Mouse (Mus musculus) neural tube, embryonic 11.5 days (tissue): ENCODE measurements at regions not wholly inside any gene's neighbourhood (a gene's known extent, or its start where the extent isn't known, plus 50 kb on each side); places are given as distances from the start of the nearest gene placed in this dataset.

Experiments
- ATAC-seq: fragments of 200-750 bp; cut with Nextera tagmentation; 2 replicates; pipeline ENCODE4 v1.8.0; 2017; ENCODE audit warnings: moderate number of reproducible peaks, mild to moderate bottlenecking, moderate TSS enrichment, moderate library complexity; ENCODE audit not compliant: insufficient read depth, low FRiP score, low TSS enrichment
- DNase-seq: peaks from one replicate; pipeline ENCODE4 v3.0.0-alpha.2; 2015; ENCODE audit warnings: low spot score
- H3K27ac ChIP-seq: fragments of 300-500 bp; sonication (generic); 2 replicates; pipeline ENCODE4 v1.5.1; 2014; ENCODE audit warnings: low read depth, mild to moderate bottlenecking, low read length
- H3K27me3 ChIP-seq: fragments of 300-500 bp; sonication (generic); 2 replicates; pipeline ENCODE4 v1.6.1; 2014; ENCODE audit warnings: mild to moderate bottlenecking, low read length, mixed read lengths; ENCODE audit not compliant: control insufficient read depth, insufficient read depth
- H3K36me3 ChIP-seq: fragments of 300-500 bp; sonication (generic); 2 replicates; pipeline ENCODE4 v1.6.1; 2014; ENCODE audit warnings: mild to moderate bottlenecking, low read length, moderate library complexity, mixed read lengths; ENCODE audit not compliant: control insufficient read depth, insufficient read depth
- H3K4me1 ChIP-seq: fragments of 300-500 bp; sonication (generic); 2 replicates; pipeline ENCODE4 v1.6.1; 2014; ENCODE audit warnings: low read length, mixed read lengths; ENCODE audit not compliant: control insufficient read depth, insufficient read depth
- H3K4me2 ChIP-seq: fragments of 300-500 bp; sonication (generic); 2 replicates; pipeline ENCODE4 v1.6.1; 2014; ENCODE audit warnings: low read depth, mild to moderate bottlenecking, moderate library complexity
- H3K4me3 ChIP-seq: fragments of 300-500 bp; sonication (generic); 2 replicates; pipeline ENCODE4 v1.5.1; 2014; ENCODE audit warnings: low read depth, low read length
- H3K9ac ChIP-seq: fragments of 300-500 bp; sonication (generic); 2 replicates; pipeline ENCODE4 v1.6.1; 2014; ENCODE audit warnings: mild to moderate bottlenecking, low read length
- H3K9me3 ChIP-seq: fragments of 300-500 bp; sonication (generic); 2 replicates; pipeline ENCODE4 v1.6.1; 2016; ENCODE audit warnings: low read length; ENCODE audit not compliant: control insufficient read depth
- WGBS: fragments of 180-500 bp; shearing (Covaris S2); extraction: QIAGEN DNeasy Blood & Tissue Kit; methylation state at CpG from one replicate; pipeline ENCODE4 v1.1.7; 2014; 5-methylcytosine and 5-hydroxymethylcytosine counted together

DNA sequence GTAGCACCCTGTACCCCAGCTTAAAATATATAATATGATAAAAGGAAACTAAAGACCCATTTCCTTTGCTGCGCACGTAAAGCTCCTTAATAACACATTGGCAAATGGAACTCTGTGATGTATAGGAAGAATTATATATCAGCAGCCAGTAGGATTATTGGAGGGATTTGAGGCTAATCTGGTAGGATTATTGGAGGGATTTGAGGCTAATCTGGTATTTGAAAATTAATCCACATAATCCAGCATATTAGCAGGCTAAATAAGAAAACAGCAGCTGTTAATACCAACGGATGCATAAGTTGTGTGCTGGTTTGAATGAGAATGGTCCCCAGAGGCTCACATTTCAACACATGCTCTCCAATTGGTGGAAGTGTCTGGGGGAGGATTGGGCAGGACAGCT, 80.3 kb downstream of the Ramp3 start:
- Histone ChIP-seq H3K27ac (no peak overlapping the region), H3K4me3 (no peak overlapping the region), H3K9me3 (no peaks in the 10 kb centered on the region), H3K27me3 (no peaks in the 10 kb centered on the region), H3K4me1 (no peaks in the 10 kb centered on the region), H3K36me3 (no peaks in the 10 kb centered on the region), H3K9ac (no peak overlapping the region), H3K4me2 (no peak overlapping the region)
- DNase-seq, result no peak
- WGBS, result 91% methylated on average over 3 of the region's 3 CpGs
- ATAC-seq, result no peak

DNA sequence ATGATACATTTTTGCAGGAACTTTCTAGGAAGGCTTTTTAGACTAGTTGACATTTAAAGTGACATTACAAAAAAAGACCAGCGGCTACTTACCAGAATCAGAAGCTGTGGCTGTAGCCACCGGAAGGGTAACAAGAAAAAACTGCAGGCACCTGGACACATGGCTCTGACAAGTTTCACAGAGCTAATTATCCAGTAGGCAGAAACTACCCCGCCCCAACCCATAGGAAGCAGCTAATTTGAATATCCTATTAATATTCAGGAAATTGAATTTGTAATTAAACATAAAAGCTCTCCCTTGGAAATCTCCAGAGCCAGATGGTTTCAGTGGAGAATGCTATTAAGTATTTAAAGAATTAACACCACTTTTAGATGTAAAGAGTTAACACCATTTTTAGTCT, 79.8 kb downstream of the Ramp3 start:
- H3K4me1 ChIP-seq, result no peaks in the 10 kb centered on the region
- H3K36me3 ChIP-seq, result no peaks in the 10 kb centered on the region
- no peak for ATAC-seq
- H3K9me3 ChIP-seq, result no peaks in the 10 kb centered on the region
- H3K9ac ChIP-seq, result no peak overlapping the region
- H3K4me2 ChIP-seq, result no peak overlapping the region
- no peak overlapping the region for H3K4me3 ChIP-seq
- DNase-seq, result no peak
- no peaks in the 10 kb centered on the region for H3K27me3 ChIP-seq
- WGBS, result 91% methylated on average over 3 of the region's 3 CpGs
- no peak overlapping the region for H3K27ac ChIP-seq

DNA sequence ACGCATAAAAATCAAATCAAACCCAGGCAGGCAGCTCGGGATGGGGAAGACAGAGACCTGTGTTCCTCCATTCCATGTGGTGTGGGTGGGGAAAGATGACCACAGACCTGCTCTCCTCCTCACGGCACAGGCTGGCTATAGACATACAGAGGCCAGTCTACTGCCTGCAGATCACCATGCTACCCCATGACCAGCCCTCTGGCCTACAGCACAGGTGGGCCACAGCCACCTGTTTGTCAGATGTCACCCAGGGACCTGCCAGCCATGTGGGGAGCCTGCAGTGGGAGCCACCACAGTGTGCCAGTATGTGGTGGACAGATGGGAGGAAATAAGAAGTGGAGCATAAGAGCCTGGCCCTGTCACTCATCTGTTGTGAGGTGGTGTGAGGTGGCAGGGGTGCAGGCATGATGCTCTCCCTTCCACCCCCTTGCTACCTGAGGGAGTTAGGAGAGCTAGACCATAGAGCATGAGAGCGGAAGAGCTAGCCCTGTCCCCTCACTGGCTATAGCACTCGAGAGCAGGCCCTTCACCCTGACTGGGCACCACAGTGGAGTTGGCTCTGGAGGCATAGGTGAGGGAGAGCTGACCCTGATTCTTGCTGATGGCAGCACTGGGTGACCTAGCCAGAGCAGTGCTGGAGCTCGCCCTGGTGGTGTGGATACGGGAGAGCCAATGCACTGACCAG, 76.6 kb downstream of the Ramp3 start:
- DNase-seq (no peak), ATAC-seq (no peak)
- WGBS, result 86% methylated on average over 7 of the region's 7 CpGs

DNA sequence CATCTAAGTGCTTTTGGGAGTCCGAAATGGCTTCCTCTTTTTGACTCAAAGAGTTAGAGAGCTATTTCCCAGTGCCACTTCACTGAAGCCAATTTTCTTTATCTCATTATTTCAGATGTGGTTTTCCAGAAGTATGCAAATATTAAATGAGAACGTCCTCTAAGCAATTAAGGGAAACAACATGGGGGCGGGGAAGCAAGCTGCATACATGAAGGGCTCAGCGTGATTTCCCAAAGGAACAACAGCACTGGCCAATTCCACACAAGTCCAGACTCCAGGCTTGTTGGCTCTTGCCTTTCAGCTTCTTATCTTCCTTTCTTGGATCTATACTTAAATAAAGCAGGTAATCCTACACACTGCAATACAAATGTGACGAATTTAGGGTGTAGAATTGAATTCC, 73.2 kb downstream of the Ramp3 start:
- 86% methylated on average over 5 of the region's 5 CpGs for WGBS
- H3K9ac ChIP-seq, result no peak overlapping the region

More for the DNA sequence above, 76.6 kb downstream of the Ramp3 start:
- H3K27me3 ChIP-seq, result no peaks in the 10 kb centered on the region
- no peaks in the 10 kb centered on the region for H3K4me1 ChIP-seq
- H3K4me2 ChIP-seq, result no peak overlapping the region
- H3K36me3 ChIP-seq, result no peaks in the 10 kb centered on the region
- no peak overlapping the region for H3K4me3 ChIP-seq
- H3K9me3 ChIP-seq, result no peaks in the 10 kb centered on the region
- H3K9ac ChIP-seq, result no peak overlapping the region
- no peak overlapping the region for H3K27ac ChIP-seq

More for the DNA sequence above, 73.2 kb downstream of the Ramp3 start:
- H3K36me3 ChIP-seq, result no peaks in the 10 kb centered on the region
- H3K9me3 ChIP-seq, result no peaks in the 10 kb centered on the region
- no peaks in the 10 kb centered on the region for H3K4me1 ChIP-seq
- no peak for DNase-seq
- no peak overlapping the region for H3K4me3 ChIP-seq
- H3K27ac ChIP-seq, result no peak overlapping the region
- no peaks in the 10 kb centered on the region for H3K27me3 ChIP-seq
- no peak for ATAC-seq
- no peak overlapping the region for H3K4me2 ChIP-seq
